Mouse (Mus musculus): ENCODE data around the gene Cfap36. TPM values are rescaled to one million over a fixed set of nuclear protein-coding genes. Genes with fewer than 3 reads are reported as not detected.

Cfap36 gene
- polyA plus RNA-seq, 1 experiment from 2014 or later = 90.7 TPM

GRCm38 (mm10) chr11:29237364-29237763 lies 9.8 kb downstream of the Cfap36 start:
- Histone ChIP-seq H3K4me3 (replicated peaks) (no peak overlapping the region), H3K36me3 (replicated peaks) (peaks cover 17% of the 10 kb centered on the region), H3K27me3 (no peaks in the 10 kb centered on the region), H3K9me3 (no peaks in the 10 kb centered on the region), H3K4me2 (no peak overlapping the region), H3K27ac (no peak overlapping the region), H3K9ac (no peak overlapping the region), H3K4me1 (no peaks in the 10 kb centered on the region)
- ATAC-seq (ENCODE audit: low FRiP score) = no peak

GRCm38 (mm10) chr11:29233569-29233968 lies 13.6 kb downstream of the Cfap36 start:
- WGBS = 93% methylated on average over 1 of the region's 1 CpGs
- Histone ChIP-seq H3K9ac (no peak overlapping the region), H3K9me3 (no peaks in the 10 kb centered on the region), H3K27ac (no peak overlapping the region), H3K36me3 (replicated peaks) (peaks cover 27% of the 10 kb centered on the region), H3K4me3 (replicated peaks) (no peak overlapping the region), H3K27me3 (no peaks in the 10 kb centered on the region), H3K4me2 (no peak overlapping the region), H3K4me1 (no peaks in the 10 kb centered on the region)
- no peak for ATAC-seq (ENCODE audit: low FRiP score)

GRCm38 (mm10) chr11:29228957-29229356 lies 18.3 kb downstream of the Cfap36 start:
- Histone ChIP-seq H3K4me2 (no peak overlapping the region), H3K4me1 (no peaks in the 10 kb centered on the region), H3K27me3 (no peaks in the 10 kb centered on the region), H3K27ac (no peak overlapping the region), H3K4me3 (replicated peaks) (no peak overlapping the region), H3K9ac (no peak overlapping the region), H3K36me3 (replicated peaks) (peaks cover 36% of the 10 kb centered on the region), H3K9me3 (no peaks in the 10 kb centered on the region)
- no peak for ATAC-seq (ENCODE audit: low FRiP score)
- 94% methylated on average over 2 of the region's 2 CpGs for WGBS

- H3K4me3 ChIP-seq (replicated peaks) = no peak overlapping the region
- H3K4me2 ChIP-seq = no peak overlapping the region
- H3K9me3 ChIP-seq = no peaks in the 10 kb centered on the region
- peaks cover 56% of the 10 kb centered on the region for H3K36me3 ChIP-seq (replicated peaks)
- H3K9ac ChIP-seq = no peak overlapping the region
- no peaks in the 10 kb centered on the region for H3K4me1 ChIP-seq
- H3K27ac ChIP-seq = no peak overlapping the region
- H3K27me3 ChIP-seq = no peaks in the 10 kb centered on the region
- 95% methylated on average over 2 of the region's 2 CpGs for WGBS
- no peak for ATAC-seq (ENCODE audit: low FRiP score)
Measured at GRCm38 (mm10) chr11:29224754-29225153, 22.5 kb downstream of the Cfap36 start.

- ATAC-seq (ENCODE audit: low FRiP score) = no peak
- no peak overlapping the region for H3K4me2 ChIP-seq
- WGBS = 94% methylated on average over 5 of the region's 5 CpGs
Measured at GRCm38 (mm10) chr11:29222310-29222709, 24.9 kb downstream of the Cfap36 start.

GRCm38 (mm10) chr11:29219055-29219454 lies 28.2 kb downstream of the Cfap36 start:
- Histone ChIP-seq H3K4me3 (replicated peaks) (no peak overlapping the region), H3K36me3 (replicated peaks) (peaks cover 69% of the 10 kb centered on the region), H3K27me3 (no peaks in the 10 kb centered on the region), H3K9ac (no peak overlapping the region), H3K4me1 (no peaks in the 10 kb centered on the region), H3K9me3 (no peaks in the 10 kb centered on the region), H3K4me2 (no peak overlapping the region), H3K27ac (no peak overlapping the region)
- no peak for ATAC-seq (ENCODE audit: low FRiP score)

More at GRCm38 (mm10) chr11:29222310-29222709, 24.9 kb downstream of the Cfap36 start:
- Histone ChIP-seq H3K27ac (no peak overlapping the region), H3K27me3 (no peaks in the 10 kb centered on the region), H3K4me3 (replicated peaks) (no peak overlapping the region), H3K4me1 (no peaks in the 10 kb centered on the region), H3K9ac (no peak overlapping the region), H3K36me3 (replicated peaks) (peaks cover 50% of the 10 kb centered on the region), H3K9me3 (no peaks in the 10 kb centered on the region)

- H3K4me2 ChIP-seq = no peak overlapping the region
- H3K36me3 ChIP-seq (replicated peaks) = peaks cover 63% of the 10 kb centered on the region
- 93% methylated on average over 2 of the region's 2 CpGs for WGBS
Measured at GRCm38 (mm10) chr11:29216196-29216595, 31.0 kb downstream of the Cfap36 start.

GRCm38 (mm10) chr11:29209774-29210173 lies 37.4 kb downstream of the Cfap36 start:
- WGBS = 93% methylated on average over 2 of the region's 2 CpGs
- Histone ChIP-seq H3K27ac (no peak overlapping the region), H3K4me2 (no peak overlapping the region), H3K27me3 (no peaks in the 10 kb centered on the region), H3K4me1 (no peaks in the 10 kb centered on the region), H3K9me3 (no peaks in the 10 kb centered on the region), H3K36me3 (replicated peaks) (peaks cover 30% of the 10 kb centered on the region), H3K9ac (no peak overlapping the region), H3K4me3 (replicated peaks) (no peak overlapping the region)
- no peak for ATAC-seq (ENCODE audit: low FRiP score)

More at GRCm38 (mm10) chr11:29216196-29216595, 31.0 kb downstream of the Cfap36 start:
- no peak overlapping the region for H3K27ac ChIP-seq
- no peaks in the 10 kb centered on the region for H3K27me3 ChIP-seq
- ATAC-seq (ENCODE audit: low FRiP score) = no peak
- H3K4me1 ChIP-seq = no peaks in the 10 kb centered on the region
- H3K4me3 ChIP-seq (replicated peaks) = no peak overlapping the region
- H3K9ac ChIP-seq = no peak overlapping the region
- no peaks in the 10 kb centered on the region for H3K9me3 ChIP-seq

- 95% methylated on average over 5 of the region's 5 CpGs for WGBS
- no peaks in the 10 kb centered on the region for H3K9me3 ChIP-seq
- no peak for ATAC-seq (ENCODE audit: low FRiP score)
- H3K27me3 ChIP-seq = no peaks in the 10 kb centered on the region
- H3K4me2 ChIP-seq = no peak overlapping the region
- H3K4me1 ChIP-seq = no peaks in the 10 kb centered on the region
- no peak overlapping the region for H3K9ac ChIP-seq
- H3K27ac ChIP-seq = no peak overlapping the region
- peaks cover 37% of the 10 kb centered on the region for H3K36me3 ChIP-seq (replicated peaks)
- no peak overlapping the region for H3K4me3 ChIP-seq (replicated peaks)
Measured at GRCm38 (mm10) chr11:29203653-29204052, 43.6 kb downstream of the Cfap36 start.

- 86% methylated on average over 2 of the region's 2 CpGs for WGBS
- Histone ChIP-seq H3K4me1 (no peaks in the 10 kb centered on the region), H3K27ac (no peak overlapping the region), H3K36me3 (replicated peaks) (peaks cover 46% of the 10 kb centered on the region), H3K4me3 (replicated peaks) (no peak overlapping the region), H3K9ac (no peak overlapping the region), H3K27me3 (no peaks in the 10 kb centered on the region), H3K4me2 (no peak overlapping the region), H3K9me3 (no peaks in the 10 kb centered on the region)
- ATAC-seq (ENCODE audit: low FRiP score) = no peak
Measured at GRCm38 (mm10) chr11:29188981-29189380, 58.2 kb downstream of the Cfap36 start.

- Histone ChIP-seq H3K4me3 (replicated peaks) (no peak overlapping the region), H3K4me2 (no peak overlapping the region), H3K36me3 (replicated peaks) (peaks cover 33% of the 10 kb centered on the region), H3K9ac (no peak overlapping the region), H3K9me3 (no peaks in the 10 kb centered on the region), H3K27ac (no peak overlapping the region), H3K4me1 (no peaks in the 10 kb centered on the region), H3K27me3 (no peaks in the 10 kb centered on the region)
- WGBS = 95% methylated on average over 5 of the region's 5 CpGs
- no peak for ATAC-seq (ENCODE audit: low FRiP score)
Measured at GRCm38 (mm10) chr11:29181751-29182150, 65.5 kb downstream of the Cfap36 start.

- Histone ChIP-seq H3K27ac (no peak overlapping the region), H3K9me3 (no peaks in the 10 kb centered on the region), H3K9ac (no peak overlapping the region), H3K4me3 (replicated peaks) (no peak overlapping the region), H3K4me1 (no peaks in the 10 kb centered on the region), H3K27me3 (no peaks in the 10 kb centered on the region), H3K4me2 (no peak overlapping the region), H3K36me3 (replicated peaks) (peaks cover 23% of the 10 kb centered on the region)
- 64% methylated on average over 3 of the region's 3 CpGs for WGBS
- ATAC-seq (ENCODE audit: low FRiP score) = no peak
Measured at GRCm38 (mm10) chr11:29180657-29181056, 66.6 kb downstream of the Cfap36 start.

- Histone ChIP-seq H3K4me1 (no peaks in the 10 kb centered on the region), H3K9me3 (no peaks in the 10 kb centered on the region), H3K4me3 (replicated peaks) (no peak overlapping the region), H3K27ac (no peak overlapping the region), H3K9ac (no peak overlapping the region), H3K36me3 (replicated peaks) (peaks cover 10% of the 10 kb centered on the region), H3K4me2 (no peak overlapping the region), H3K27me3 (no peaks in the 10 kb centered on the region)
- 97% methylated on average over 1 of the region's 1 CpGs for WGBS
- ATAC-seq (ENCODE audit: low FRiP score) = no peak
Measured at GRCm38 (mm10) chr11:29179319-29179718, 67.9 kb downstream of the Cfap36 start.
